Mouse (Mus musculus): ENCODE results near the gene Dhx57. TPM values are rescaled to one million over a fixed set of nuclear protein-coding genes. Genes with fewer than 3 reads are reported as not detected.

Gene Dhx57
- polyA plus RNA-seq (2014; fragmentation: Nextera tagmentation; extraction: Ambion mirVana): 10.0 and 17.4 TPM in 2 replicates

- Histone ChIP-seq H3K27me3 (ENCODE audit: control insufficient read depth, insufficient read depth, low read length) (no peaks in the 10 kb centered on the region), H3K9ac (ENCODE audit: low read depth, low read length) (peak within 1 kb of the TSS; percentile 88), H3K4me2 (replicated peaks; ENCODE audit: low read depth, low read length) (peak within 1 kb of the TSS; percentile 81), H3K4me3 (ENCODE audit: low read length) (peak within 1 kb of the TSS; percentile 100), H3K27ac (ENCODE audit: low read depth, low read length) (peak within 1 kb of the TSS; percentile 74), H3K9me3 (ENCODE audit: control insufficient read depth, low read length) (no peaks in the 10 kb centered on the region), H3K4me1 (ENCODE audit: control insufficient read depth, insufficient read depth, low read length) (peaks cover 7% of the 10 kb centered on the region), H3K36me3 (ENCODE audit: control insufficient read depth, insufficient read depth, low read length) (no peaks in the 10 kb centered on the region)
- WGBS: under 1% methylated on average over 35 of the region's 35 CpGs
- peak; percentile 99 for ATAC-seq (ENCODE audit: low FRiP score, low TSS enrichment)
Measured at GRCm38 (mm10) chr17:80290074-80290657, at the start of gene Dhx57, which contains the start of gene Morn2. Dhx57 (minus strand) TSS chr17:80290476. Morn2 (plus strand) TSS chr17:80290203.

DNA sequence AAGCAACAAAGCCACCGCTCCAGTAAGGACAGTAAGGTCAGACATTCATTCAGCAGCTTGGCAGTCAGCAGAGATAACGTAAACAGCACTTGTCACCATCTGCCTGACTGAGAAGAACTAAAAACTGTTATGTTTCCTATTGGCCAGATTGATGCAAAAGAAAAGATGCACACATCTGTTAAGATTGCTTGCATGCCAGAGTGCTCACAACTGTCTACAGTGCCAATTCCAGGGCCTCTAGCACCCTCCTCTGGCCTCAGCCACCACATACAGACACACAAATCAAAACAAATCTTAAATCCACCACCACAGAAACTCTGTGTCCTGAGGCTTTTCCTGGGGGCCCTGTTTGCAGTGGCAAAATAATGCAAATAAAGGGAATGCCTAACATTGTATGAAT is 42.1 kb upstream of the Dhx57 start:
- Histone ChIP-seq H3K27me3 (ENCODE audit: control insufficient read depth, insufficient read depth, low read length) (no peaks in the 10 kb centered on the region), H3K27ac (ENCODE audit: low read depth, low read length) (no peak overlapping the region), H3K4me2 (replicated peaks; ENCODE audit: low read depth, low read length) (no peak overlapping the region), H3K9me3 (ENCODE audit: control insufficient read depth, low read length) (no peaks in the 10 kb centered on the region), H3K36me3 (ENCODE audit: control insufficient read depth, insufficient read depth, low read length) (no peaks in the 10 kb centered on the region), H3K4me3 (ENCODE audit: low read length) (no peak overlapping the region), H3K4me1 (ENCODE audit: control insufficient read depth, insufficient read depth, low read length) (no peaks in the 10 kb centered on the region), H3K9ac (ENCODE audit: low read depth, low read length) (no peak overlapping the region)
- no peak for ATAC-seq (ENCODE audit: low FRiP score, low TSS enrichment)
- WGBS: 85% methylated on average over 2 of the region's 2 CpGs

- Histone ChIP-seq H3K4me1 (ENCODE audit: control insufficient read depth, insufficient read depth, low read length) (no peaks in the 10 kb centered on the region), H3K9me3 (ENCODE audit: control insufficient read depth, low read length) (no peaks in the 10 kb centered on the region), H3K27ac (ENCODE audit: low read depth, low read length) (no peak overlapping the region), H3K36me3 (ENCODE audit: control insufficient read depth, insufficient read depth, low read length) (no peaks in the 10 kb centered on the region), H3K4me2 (replicated peaks; ENCODE audit: low read depth, low read length) (no peak overlapping the region), H3K9ac (ENCODE audit: low read depth, low read length) (no peak overlapping the region), H3K4me3 (ENCODE audit: low read length) (no peak overlapping the region), H3K27me3 (ENCODE audit: control insufficient read depth, insufficient read depth, low read length) (no peaks in the 10 kb centered on the region)
- no peak for ATAC-seq (ENCODE audit: low FRiP score, low TSS enrichment)
- 84% methylated on average over 3 of the region's 3 CpGs for WGBS
Measured at GRCm38 (mm10) chr17:80326431-80326830, 36.2 kb upstream of the Dhx57 start.

- no peak for ATAC-seq (ENCODE audit: low FRiP score, low TSS enrichment)
- Histone ChIP-seq H3K4me2 (replicated peaks; ENCODE audit: low read depth, low read length) (no peak overlapping the region), H3K4me3 (ENCODE audit: low read length) (no peak overlapping the region), H3K36me3 (ENCODE audit: control insufficient read depth, insufficient read depth, low read length) (no peaks in the 10 kb centered on the region), H3K27me3 (ENCODE audit: control insufficient read depth, insufficient read depth, low read length) (no peaks in the 10 kb centered on the region), H3K4me1 (ENCODE audit: control insufficient read depth, insufficient read depth, low read length) (no peaks in the 10 kb centered on the region), H3K9me3 (ENCODE audit: control insufficient read depth, low read length) (no peaks in the 10 kb centered on the region), H3K9ac (ENCODE audit: low read depth, low read length) (no peak overlapping the region), H3K27ac (ENCODE audit: low read depth, low read length) (no peak overlapping the region)
- WGBS: 82% methylated on average over 5 of the region's 5 CpGs
Measured at GRCm38 (mm10) chr17:80325456-80325855, 35.2 kb upstream of the Dhx57 start.

GRCm38 (mm10) chr17:80324521-80324920 is 34.2 kb upstream of the Dhx57 start:
- no peaks in the 10 kb centered on the region for H3K36me3 ChIP-seq (ENCODE audit: control insufficient read depth, insufficient read depth, low read length)
- H3K9ac ChIP-seq (ENCODE audit: low read depth, low read length): no peak overlapping the region
- whole genome bisulfite sequencing: 78% methylated on average over 7 of the region's 7 CpGs
- H3K9me3 ChIP-seq (ENCODE audit: control insufficient read depth, low read length): no peaks in the 10 kb centered on the region
- ATAC-seq (ENCODE audit: low FRiP score, low TSS enrichment): no peak
- H3K4me1 ChIP-seq (ENCODE audit: control insufficient read depth, insufficient read depth, low read length): no peaks in the 10 kb centered on the region
- no peak overlapping the region for H3K27ac ChIP-seq (ENCODE audit: low read depth, low read length)
- no peaks in the 10 kb centered on the region for H3K27me3 ChIP-seq (ENCODE audit: control insufficient read depth, insufficient read depth, low read length)
- no peak overlapping the region for H3K4me3 ChIP-seq (ENCODE audit: low read length)
- H3K4me2 ChIP-seq (replicated peaks; ENCODE audit: low read depth, low read length): no peak overlapping the region

GRCm38 (mm10) chr17:80323658-80324057 is 33.4 kb upstream of the Dhx57 start:
- no peaks in the 10 kb centered on the region for H3K9me3 ChIP-seq (ENCODE audit: control insufficient read depth, low read length)
- ATAC-seq (ENCODE audit: low FRiP score, low TSS enrichment): no peak
- H3K4me3 ChIP-seq (ENCODE audit: low read length): no peak overlapping the region
- no peak overlapping the region for H3K27ac ChIP-seq (ENCODE audit: low read depth, low read length)
- H3K4me1 ChIP-seq (ENCODE audit: control insufficient read depth, insufficient read depth, low read length): no peaks in the 10 kb centered on the region
- WGBS: 72% methylated on average over 8 of the region's 8 CpGs
- H3K27me3 ChIP-seq (ENCODE audit: control insufficient read depth, insufficient read depth, low read length): no peaks in the 10 kb centered on the region
- no peak overlapping the region for H3K4me2 ChIP-seq (replicated peaks; ENCODE audit: low read depth, low read length)
- H3K36me3 ChIP-seq (ENCODE audit: control insufficient read depth, insufficient read depth, low read length): no peaks in the 10 kb centered on the region
- H3K9ac ChIP-seq (ENCODE audit: low read depth, low read length): no peak overlapping the region

DNA sequence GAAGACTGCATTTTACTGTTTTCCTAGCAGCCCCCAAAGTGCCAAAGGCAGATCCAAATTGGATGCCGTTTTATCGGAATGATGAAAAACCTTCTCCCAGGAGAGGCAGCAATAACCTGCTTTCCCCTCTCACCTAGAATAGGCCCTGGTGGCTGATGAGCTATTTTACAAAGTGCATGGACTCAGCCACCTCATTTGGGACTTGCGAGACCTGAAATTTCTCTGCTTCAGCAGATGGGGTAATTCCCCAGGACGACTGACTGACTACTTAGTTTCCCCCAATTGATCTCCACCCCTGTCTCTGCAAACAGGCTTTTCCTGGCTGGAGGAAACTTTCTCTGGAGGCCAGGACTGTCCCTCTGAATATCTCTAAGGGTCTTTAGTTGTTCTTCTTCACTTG is 32.7 kb upstream of the Dhx57 start:
- Histone ChIP-seq H3K36me3 (ENCODE audit: control insufficient read depth, insufficient read depth, low read length) (no peaks in the 10 kb centered on the region), H3K4me1 (ENCODE audit: control insufficient read depth, insufficient read depth, low read length) (no peaks in the 10 kb centered on the region), H3K9ac (ENCODE audit: low read depth, low read length) (no peak overlapping the region), H3K9me3 (ENCODE audit: control insufficient read depth, low read length) (no peaks in the 10 kb centered on the region), H3K27me3 (ENCODE audit: control insufficient read depth, insufficient read depth, low read length) (no peaks in the 10 kb centered on the region), H3K4me3 (ENCODE audit: low read length) (no peak overlapping the region), H3K4me2 (replicated peaks; ENCODE audit: low read depth, low read length) (no peak overlapping the region), H3K27ac (ENCODE audit: low read depth, low read length) (no peak overlapping the region)
- ATAC-seq (ENCODE audit: low FRiP score, low TSS enrichment): no peak
- 73% methylated on average over 4 of the region's 4 CpGs for WGBS

- Histone ChIP-seq H3K27me3 (ENCODE audit: control insufficient read depth, insufficient read depth, low read length) (no peaks in the 10 kb centered on the region), H3K4me1 (ENCODE audit: control insufficient read depth, insufficient read depth, low read length) (no peaks in the 10 kb centered on the region), H3K27ac (ENCODE audit: low read depth, low read length) (no peak overlapping the region), H3K9me3 (ENCODE audit: control insufficient read depth, low read length) (no peaks in the 10 kb centered on the region), H3K4me3 (ENCODE audit: low read length) (no peak overlapping the region), H3K9ac (ENCODE audit: low read depth, low read length) (no peak overlapping the region), H3K4me2 (replicated peaks; ENCODE audit: low read depth, low read length) (no peak overlapping the region), H3K36me3 (ENCODE audit: control insufficient read depth, insufficient read depth, low read length) (no peaks in the 10 kb centered on the region)
- ATAC-seq (ENCODE audit: low FRiP score, low TSS enrichment): no peak
- WGBS: 75% methylated on average over 6 of the region's 6 CpGs
Measured at GRCm38 (mm10) chr17:80322228-80322627, 32.0 kb upstream of the Dhx57 start.

DNA sequence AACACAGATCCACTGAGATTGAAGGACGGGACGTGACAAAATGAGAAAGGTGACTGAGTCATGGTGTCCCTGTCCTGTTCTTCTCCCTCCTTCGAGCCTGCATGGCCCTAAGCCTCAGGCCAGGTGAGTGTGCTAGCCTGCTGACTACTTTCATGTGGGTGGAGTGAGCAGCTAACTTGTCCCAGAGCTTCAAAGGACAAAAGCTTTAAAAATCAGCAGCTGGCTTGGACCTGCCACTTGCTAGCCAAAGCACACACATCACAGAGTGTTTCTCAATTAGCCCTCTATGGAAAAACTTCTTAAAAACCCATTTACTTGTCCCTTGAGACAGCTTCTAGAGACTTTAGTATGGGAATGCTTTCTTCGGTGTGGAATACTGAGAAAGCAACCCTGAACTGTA is 22.1 kb upstream of the Dhx57 start:
- H3K36me3 ChIP-seq (ENCODE audit: control insufficient read depth, insufficient read depth, low read length): no peaks in the 10 kb centered on the region
- no peaks in the 10 kb centered on the region for H3K9me3 ChIP-seq (ENCODE audit: control insufficient read depth, low read length)
- WGBS: 83% methylated on average over 4 of the region's 4 CpGs
- no peak overlapping the region for H3K27ac ChIP-seq (ENCODE audit: low read depth, low read length)
- ATAC-seq (ENCODE audit: low FRiP score, low TSS enrichment): no peak
- no peaks in the 10 kb centered on the region for H3K4me1 ChIP-seq (ENCODE audit: control insufficient read depth, insufficient read depth, low read length)
- H3K9ac ChIP-seq (ENCODE audit: low read depth, low read length): no peak overlapping the region
- H3K4me3 ChIP-seq (ENCODE audit: low read length): no peak overlapping the region
- no peak overlapping the region for H3K4me2 ChIP-seq (replicated peaks; ENCODE audit: low read depth, low read length)
- H3K27me3 ChIP-seq (ENCODE audit: control insufficient read depth, insufficient read depth, low read length): no peaks in the 10 kb centered on the region

Data from kidney, embryonic 14.5 days (tissue).